Mouse (Mus musculus) olfactory bulb, adult 2 months (tissue): ENCODE measurements around the gene Duoxa1. TPM values are rescaled to one million over a fixed set of nuclear protein-coding genes. Genes with fewer than 3 reads are reported as not detected.

ENCODE experiments used
- H3K27ac ChIP-seq: fragments of 200-500 bp; 2 replicates; pipeline ENCODE4 v1.5.1; 2012; ENCODE audit warnings: low read depth, low read length; ENCODE audit not compliant: insufficient read depth
- H3K4me1 ChIP-seq: fragments of 200-500 bp; 2 replicates; pipeline ENCODE4 v1.6.1; 2012; ENCODE audit warnings: low read length; ENCODE audit not compliant: control insufficient read depth, insufficient read depth
- H3K4me3 ChIP-seq: fragments of 200-500 bp; 2 replicates; pipeline ENCODE4 v1.5.1; 2012; ENCODE audit warnings: mild to moderate bottlenecking, low read depth, low read length, moderate library complexity; ENCODE audit not compliant: insufficient read depth
- CTCF ChIP-seq: fragments of 200-500 bp; IDR thresholded peaks from 2 replicates; pipeline ENCODE4 v1.5.1; 2012; ENCODE audit warnings: low read depth, mild to moderate bottlenecking, low read length, moderate library complexity; ENCODE audit not compliant: insufficient read depth
- POLR2A ChIP-seq: fragments of 200-500 bp; IDR thresholded peaks from 2 replicates; pipeline ENCODE4 v1.6.1; 2012; ENCODE audit warnings: mild to moderate bottlenecking, low read depth, low read length, moderate library complexity; ENCODE audit not compliant: insufficient read depth
- whole genome bisulfite sequencing: fragments of 180-500 bp; shearing (Covaris S2); methylation state at CpG from one replicate; pipeline ENCODE4 v1.1.7; 2018; 5-methylcytosine and 5-hydroxymethylcytosine counted together
- polyA plus RNA-seq: library from polyadenylated mRNA; stranded (reverse); fragments of >200 nt; gene quantifications from 2 replicates; pipeline ENCODE4 v1.2.4, GENCODE M21; 2012; ENCODE audit warnings: low replicate concordance; ENCODE audit not compliant: missing spikeins, insufficient read depth, insufficient read length

The Duoxa1 gene
- polyA plus RNA-seq, 1 experiment: not detected

- H3K27ac ChIP-seq: no peak overlapping the region
- TF ChIP-seq CTCF (no peak), POLR2A (no peak)
- no peaks in the 10 kb centered on the region for H3K4me1 ChIP-seq
- no peak overlapping the region for H3K4me3 ChIP-seq
- WGBS: 94% methylated on average over 3 of the region's 3 CpGs
Observed at GRCm38 (mm10) chr2:122278769-122279168, 34.8 kb downstream of the Duoxa1 start.

- TF ChIP-seq POLR2A (no peak), CTCF (no peak)
- no peak overlapping the region for H3K27ac ChIP-seq
- H3K4me1 ChIP-seq: no peaks in the 10 kb centered on the region
- WGBS: 93% methylated on average over 7 of the region's 7 CpGs
- no peak overlapping the region for H3K4me3 ChIP-seq
Observed at GRCm38 (mm10) chr2:122266407-122267193, 46.9 kb downstream of the Duoxa1 start.

GRCm38 (mm10) chr2:122264690-122265089, 48.8 kb downstream of the Duoxa1 start:
- TF ChIP-seq POLR2A (no peak), CTCF (no peak)
- 64% methylated on average over 3 of the region's 3 CpGs for WGBS
- H3K4me1 ChIP-seq: no peaks in the 10 kb centered on the region
- no peak overlapping the region for H3K27ac ChIP-seq
- no peak overlapping the region for H3K4me3 ChIP-seq

GRCm38 (mm10) chr2:122260729-122261128, 52.8 kb downstream of the Duoxa1 start:
- Histone ChIP-seq H3K4me3 (no peak overlapping the region), H3K4me1 (no peaks in the 10 kb centered on the region), H3K27ac (no peak overlapping the region)
- TF ChIP-seq CTCF: no peak
- TF ChIP-seq POLR2A: no peak
- 91% methylated on average over 5 of the region's 5 CpGs for WGBS

- Histone ChIP-seq H3K4me3 (no peak overlapping the region), H3K27ac (no peak overlapping the region), H3K4me1 (no peaks in the 10 kb centered on the region)
- TF ChIP-seq POLR2A: no peak
- no peak for TF ChIP-seq CTCF
- WGBS: 90% methylated on average over 5 of the region's 5 CpGs
Observed at GRCm38 (mm10) chr2:122255997-122256396, 57.5 kb downstream of the Duoxa1 start.

Other genes with a start within 250 kb of the Duoxa1 start
- 39.5 TPM in 1 of 2 replicates, not detected in the other for gene Spg11, start 195.3 kb downstream of the Duoxa1 start, polyA plus RNA-seq
- gene B2m, start 166.0 kb downstream of the Duoxa1 start, polyA plus RNA-seq: 735 TPM in 1 of 2 replicates, not detected in the other
- gene Trim69, start 153.0 kb downstream of the Duoxa1 start, polyA plus RNA-seq: not detected in 2 replicates
- gene Patl2, start 127.5 kb downstream of the Duoxa1 start, polyA plus RNA-seq: not detected in 2 replicates
- not detected in 2 replicates for gene Terb2, start 127.5 kb downstream of the Duoxa1 start, polyA plus RNA-seq
- not detected in 2 replicates for gene Sord, start 79.0 kb downstream of the Duoxa1 start, polyA plus RNA-seq
- gene Duox2, start 15.3 kb downstream of the Duoxa1 start, polyA plus RNA-seq: not detected in 2 replicates
- gene Duoxa2, start 14.8 kb downstream of the Duoxa1 start, polyA plus RNA-seq: not detected in 2 replicates
- not detected in 2 replicates for gene Duox1, start 1.9 kb upstream of the Duoxa1 start, polyA plus RNA-seq
- not detected in 2 replicates for gene Shf, start 55.4 kb upstream of the Duoxa1 start, polyA plus RNA-seq
- not detected in 2 replicates for gene Slc28a2, start 112.7 kb upstream of the Duoxa1 start, polyA plus RNA-seq
- not detected in 2 replicates for gene Gm14085, start 171.2 kb upstream of the Duoxa1 start, polyA plus RNA-seq